Mouse (Mus musculus): ENCODE measurements around the gene Vps37c. TPM values are rescaled to one million over a fixed set of nuclear protein-coding genes. Genes with fewer than 3 reads are reported as not detected.

Vps37c gene
- polyA plus RNA-seq, 1 experiment from 2014 or later = 35.9 TPM

GRCm38 (mm10) chr19:10661373-10661772 lies 27.2 kb upstream of the Vps37c start:
- Histone ChIP-seq H3K4me2 (ENCODE audit: low read depth, low read length) (no peak overlapping the region), H3K4me1 (ENCODE audit: control insufficient read depth, insufficient read depth, low read length) (no peaks in the 10 kb centered on the region), H3K9me3 (ENCODE audit: control insufficient read depth, low read length) (no peaks in the 10 kb centered on the region), H3K9ac (ENCODE audit: low read depth, low read length) (no peak overlapping the region), H3K27ac (replicated peaks; ENCODE audit: low read depth, low read length) (no peak overlapping the region), H3K4me3 (ENCODE audit: low read depth, low read length) (no peak overlapping the region), H3K27me3 (replicated peaks; ENCODE audit: control insufficient read depth, insufficient read depth, low read length) (no peaks in the 10 kb centered on the region), H3K36me3 (ENCODE audit: control insufficient read depth, insufficient read depth, low read length) (no peaks in the 10 kb centered on the region)
- no peak for ATAC-seq (ENCODE audit: low read depth)
- no peak for DNase-seq (ENCODE audit: low spot score)
- 79% methylated on average over 5 of the region's 5 CpGs for whole genome bisulfite sequencing

GRCm38 (mm10) chr19:10661919-10662318 lies 26.6 kb upstream of the Vps37c start:
- Histone ChIP-seq H3K9ac (ENCODE audit: low read depth, low read length) (no peak overlapping the region), H3K4me3 (ENCODE audit: low read depth, low read length) (no peak overlapping the region), H3K27me3 (replicated peaks; ENCODE audit: control insufficient read depth, insufficient read depth, low read length) (no peaks in the 10 kb centered on the region), H3K4me1 (ENCODE audit: control insufficient read depth, insufficient read depth, low read length) (no peaks in the 10 kb centered on the region), H3K27ac (replicated peaks; ENCODE audit: low read depth, low read length) (no peak overlapping the region), H3K36me3 (ENCODE audit: control insufficient read depth, insufficient read depth, low read length) (no peaks in the 10 kb centered on the region), H3K4me2 (ENCODE audit: low read depth, low read length) (no peak overlapping the region), H3K9me3 (ENCODE audit: control insufficient read depth, low read length) (no peaks in the 10 kb centered on the region)
- DNase-seq (ENCODE audit: low spot score) (no peak), ATAC-seq (ENCODE audit: low read depth) (no peak)
- WGBS = 83% methylated on average over 2 of the region's 2 CpGs

DNA sequence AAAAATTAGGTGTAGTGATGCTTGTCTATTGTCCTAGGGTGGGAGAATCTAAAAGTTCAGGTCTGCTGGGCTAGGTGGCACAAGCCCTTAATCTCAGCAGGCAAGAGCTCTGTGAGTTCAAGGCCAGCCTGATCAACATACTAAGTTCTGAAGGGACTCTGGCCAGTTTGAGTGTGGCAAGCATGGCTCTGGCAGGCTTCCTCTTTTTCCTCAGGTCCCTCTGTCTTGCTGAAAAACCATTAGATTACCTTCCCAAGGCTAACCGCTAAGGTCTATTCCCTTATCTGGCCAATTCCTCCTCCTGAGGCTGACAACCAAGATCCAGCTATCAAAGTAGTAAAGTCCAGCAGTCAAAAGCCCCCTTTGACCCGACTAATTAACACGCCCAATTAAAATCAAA lies 25.9 kb upstream of the Vps37c start:
- no peaks in the 10 kb centered on the region for H3K9me3 ChIP-seq (ENCODE audit: control insufficient read depth, low read length)
- no peak overlapping the region for H3K9ac ChIP-seq (ENCODE audit: low read depth, low read length)
- no peak overlapping the region for H3K27ac ChIP-seq (replicated peaks; ENCODE audit: low read depth, low read length)
- no peak overlapping the region for H3K4me3 ChIP-seq (ENCODE audit: low read depth, low read length)
- H3K27me3 ChIP-seq (replicated peaks; ENCODE audit: control insufficient read depth, insufficient read depth, low read length) = no peaks in the 10 kb centered on the region
- H3K4me2 ChIP-seq (ENCODE audit: low read depth, low read length) = no peak overlapping the region
- no peaks in the 10 kb centered on the region for H3K36me3 ChIP-seq (ENCODE audit: control insufficient read depth, insufficient read depth, low read length)
- DNase-seq (ENCODE audit: low spot score) (no peak), ATAC-seq (ENCODE audit: low read depth) (no peak)
- H3K4me1 ChIP-seq (ENCODE audit: control insufficient read depth, insufficient read depth, low read length) = no peaks in the 10 kb centered on the region
- 60% methylated on average over 3 of the region's 3 CpGs for WGBS

GRCm38 (mm10) chr19:10665093-10665492 lies 23.4 kb upstream of the Vps37c start:
- Histone ChIP-seq H3K4me1 (ENCODE audit: control insufficient read depth, insufficient read depth, low read length) (no peaks in the 10 kb centered on the region), H3K4me3 (ENCODE audit: low read depth, low read length) (no peak overlapping the region), H3K9ac (ENCODE audit: low read depth, low read length) (no peak overlapping the region), H3K36me3 (ENCODE audit: control insufficient read depth, insufficient read depth, low read length) (no peaks in the 10 kb centered on the region), H3K27ac (replicated peaks; ENCODE audit: low read depth, low read length) (no peak overlapping the region), H3K9me3 (ENCODE audit: control insufficient read depth, low read length) (no peaks in the 10 kb centered on the region), H3K27me3 (replicated peaks; ENCODE audit: control insufficient read depth, insufficient read depth, low read length) (no peaks in the 10 kb centered on the region), H3K4me2 (ENCODE audit: low read depth, low read length) (no peak overlapping the region)
- WGBS = 62% methylated on average over 3 of the region's 3 CpGs
- no peak for DNase-seq (ENCODE audit: low spot score)
- no peak for ATAC-seq (ENCODE audit: low read depth)

- Histone ChIP-seq H3K27me3 (replicated peaks; ENCODE audit: control insufficient read depth, insufficient read depth, low read length) (no peaks in the 10 kb centered on the region), H3K4me3 (ENCODE audit: low read depth, low read length) (no peak overlapping the region), H3K27ac (replicated peaks; ENCODE audit: low read depth, low read length) (no peak overlapping the region), H3K36me3 (ENCODE audit: control insufficient read depth, insufficient read depth, low read length) (no peaks in the 10 kb centered on the region), H3K4me1 (ENCODE audit: control insufficient read depth, insufficient read depth, low read length) (no peaks in the 10 kb centered on the region), H3K4me2 (ENCODE audit: low read depth, low read length) (no peak overlapping the region), H3K9me3 (ENCODE audit: control insufficient read depth, low read length) (no peaks in the 10 kb centered on the region), H3K9ac (ENCODE audit: low read depth, low read length) (no peak overlapping the region)
- WGBS = 14% methylated on average over 2 of the region's 2 CpGs
- ATAC-seq (ENCODE audit: low read depth) (peak; percentile 62; the same call in 1 of the 2 replicates), DNase-seq (ENCODE audit: low spot score) (peak; percentile 44)
These were observed 23.0 kb upstream of the Vps37c start for GRCm38 (mm10) chr19:10665499-10665898.

DNA sequence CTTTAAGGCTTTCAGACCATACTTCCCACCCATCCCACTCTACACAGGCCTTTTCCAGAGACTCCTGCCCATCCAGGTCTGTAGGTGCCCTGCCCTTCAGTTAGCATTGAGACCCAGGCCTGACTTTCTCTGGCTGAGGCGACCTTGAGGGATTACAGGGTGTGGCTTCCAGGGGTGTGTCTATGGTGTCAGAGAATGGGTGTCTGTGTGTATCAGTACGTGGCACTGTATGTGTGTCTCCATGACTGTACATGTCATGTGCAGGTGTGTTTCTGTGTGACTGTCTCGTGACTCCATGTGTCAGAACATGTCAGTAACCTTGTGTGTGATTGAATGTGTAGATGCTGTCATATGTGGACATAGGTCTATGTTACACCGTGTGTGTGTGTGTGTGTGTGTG lies 17.2 kb upstream of the Vps37c start:
- H3K4me3 ChIP-seq (ENCODE audit: low read depth, low read length) = no peak overlapping the region
- no peaks in the 10 kb centered on the region for H3K4me1 ChIP-seq (ENCODE audit: control insufficient read depth, insufficient read depth, low read length)
- H3K27ac ChIP-seq (replicated peaks; ENCODE audit: low read depth, low read length) = no peak overlapping the region
- H3K9ac ChIP-seq (ENCODE audit: low read depth, low read length) = no peak overlapping the region
- no peaks in the 10 kb centered on the region for H3K36me3 ChIP-seq (ENCODE audit: control insufficient read depth, insufficient read depth, low read length)
- H3K27me3 ChIP-seq (replicated peaks; ENCODE audit: control insufficient read depth, insufficient read depth, low read length) = no peaks in the 10 kb centered on the region
- DNase-seq (ENCODE audit: low spot score) (no peak), ATAC-seq (ENCODE audit: low read depth) (no peak)
- 89% methylated on average over 4 of the region's 4 CpGs for WGBS
- H3K4me2 ChIP-seq (ENCODE audit: low read depth, low read length) = no peak overlapping the region
- no peaks in the 10 kb centered on the region for H3K9me3 ChIP-seq (ENCODE audit: control insufficient read depth, low read length)

DNA sequence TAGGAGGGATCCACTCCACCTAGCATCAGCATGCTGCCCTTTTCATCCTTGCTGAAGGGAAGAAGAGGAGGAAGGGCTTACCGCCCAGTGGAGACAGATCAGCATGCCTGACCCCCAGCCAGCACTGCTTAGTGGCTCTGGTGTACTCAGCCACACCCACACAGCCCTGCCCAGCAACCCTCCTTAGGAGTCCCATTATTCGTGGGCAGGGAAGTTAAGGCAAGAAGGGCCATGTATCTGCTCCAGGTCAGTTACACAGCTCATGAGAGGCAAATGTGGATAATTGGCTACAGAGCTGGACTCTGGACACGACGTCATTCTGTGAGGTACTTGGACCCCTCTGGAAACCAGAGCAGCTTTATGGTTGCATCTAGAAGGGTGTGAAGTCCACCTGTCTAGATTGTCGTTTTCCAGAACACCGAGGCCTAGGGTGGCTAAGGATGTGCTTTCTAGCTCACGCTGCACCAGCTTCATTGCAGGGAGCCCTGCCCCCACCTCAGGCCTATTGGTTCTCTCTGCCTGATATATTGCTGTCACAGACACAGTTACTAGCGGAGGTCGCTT lies 16.6 kb upstream of the Vps37c start:
- Histone ChIP-seq H3K4me3 (ENCODE audit: low read depth, low read length) (no peak overlapping the region), H3K9ac (ENCODE audit: low read depth, low read length) (no peak overlapping the region), H3K27me3 (replicated peaks; ENCODE audit: control insufficient read depth, insufficient read depth, low read length) (no peaks in the 10 kb centered on the region), H3K27ac (replicated peaks; ENCODE audit: low read depth, low read length) (no peak overlapping the region), H3K4me1 (ENCODE audit: control insufficient read depth, insufficient read depth, low read length) (no peaks in the 10 kb centered on the region), H3K36me3 (ENCODE audit: control insufficient read depth, insufficient read depth, low read length) (no peaks in the 10 kb centered on the region), H3K4me2 (ENCODE audit: low read depth, low read length) (no peak overlapping the region), H3K9me3 (ENCODE audit: control insufficient read depth, low read length) (no peaks in the 10 kb centered on the region)
- DNase-seq (ENCODE audit: low spot score) (no peak), ATAC-seq (ENCODE audit: low read depth) (no peak)
- 71% methylated on average over 9 of the region's 9 CpGs for WGBS

GRCm38 (mm10) chr19:10673275-10673674 lies 15.3 kb upstream of the Vps37c start:
- Histone ChIP-seq H3K27me3 (replicated peaks; ENCODE audit: control insufficient read depth, insufficient read depth, low read length) (no peaks in the 10 kb centered on the region), H3K36me3 (ENCODE audit: control insufficient read depth, insufficient read depth, low read length) (no peaks in the 10 kb centered on the region), H3K4me2 (ENCODE audit: low read depth, low read length) (no peak overlapping the region), H3K4me1 (ENCODE audit: control insufficient read depth, insufficient read depth, low read length) (no peaks in the 10 kb centered on the region), H3K4me3 (ENCODE audit: low read depth, low read length) (no peak overlapping the region), H3K9me3 (ENCODE audit: control insufficient read depth, low read length) (no peaks in the 10 kb centered on the region), H3K27ac (replicated peaks; ENCODE audit: low read depth, low read length) (no peak overlapping the region), H3K9ac (ENCODE audit: low read depth, low read length) (no peak overlapping the region)
- 55% methylated on average over 1 of the region's 1 CpGs for WGBS
- DNase-seq (ENCODE audit: low spot score) = peak; percentile 43
- ATAC-seq (ENCODE audit: low read depth) = peak; percentile 26; the same call in 1 of the 2 replicates

DNA sequence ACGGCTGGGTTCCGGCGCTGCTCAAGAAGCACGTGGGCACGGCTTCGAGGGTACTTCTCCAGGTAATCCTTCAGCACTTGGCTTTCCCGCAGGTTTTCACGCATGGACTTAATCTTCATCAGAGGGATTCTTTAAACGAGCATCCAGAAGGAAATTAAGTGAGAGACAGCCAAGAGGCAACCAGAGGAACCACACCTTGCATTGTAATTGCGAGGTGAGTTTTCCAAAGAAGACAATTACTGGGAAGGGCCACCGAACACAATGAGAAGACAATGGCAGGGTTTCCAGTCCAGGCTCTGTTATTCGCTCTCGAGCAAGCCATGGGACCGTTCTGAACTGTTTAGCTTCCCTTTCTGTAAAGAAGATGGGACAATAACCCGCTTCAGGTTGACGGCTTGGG lies 11.9 kb upstream of the Vps37c start:
- 86% methylated on average over 16 of the region's 16 CpGs for WGBS
- Histone ChIP-seq H3K27me3 (replicated peaks; ENCODE audit: control insufficient read depth, insufficient read depth, low read length) (no peaks in the 10 kb centered on the region), H3K36me3 (ENCODE audit: control insufficient read depth, insufficient read depth, low read length) (no peaks in the 10 kb centered on the region), H3K4me2 (ENCODE audit: low read depth, low read length) (no peak overlapping the region), H3K4me1 (ENCODE audit: control insufficient read depth, insufficient read depth, low read length) (0 out of 2 replicates have a peak, but pooled peaks cover 4% of the 10 kb centered on the region), H3K9me3 (ENCODE audit: control insufficient read depth, low read length) (no peaks in the 10 kb centered on the region), H3K27ac (replicated peaks; ENCODE audit: low read depth, low read length) (no peak overlapping the region), H3K4me3 (ENCODE audit: low read depth, low read length) (no peak overlapping the region), H3K9ac (ENCODE audit: low read depth, low read length) (no peak overlapping the region)
- ATAC-seq (ENCODE audit: low read depth) (no peak), DNase-seq (ENCODE audit: low spot score) (no peak)
